Comparison of ENCODE assay signal across 9 mouse cellular contexts in the genomic region with DNA sequence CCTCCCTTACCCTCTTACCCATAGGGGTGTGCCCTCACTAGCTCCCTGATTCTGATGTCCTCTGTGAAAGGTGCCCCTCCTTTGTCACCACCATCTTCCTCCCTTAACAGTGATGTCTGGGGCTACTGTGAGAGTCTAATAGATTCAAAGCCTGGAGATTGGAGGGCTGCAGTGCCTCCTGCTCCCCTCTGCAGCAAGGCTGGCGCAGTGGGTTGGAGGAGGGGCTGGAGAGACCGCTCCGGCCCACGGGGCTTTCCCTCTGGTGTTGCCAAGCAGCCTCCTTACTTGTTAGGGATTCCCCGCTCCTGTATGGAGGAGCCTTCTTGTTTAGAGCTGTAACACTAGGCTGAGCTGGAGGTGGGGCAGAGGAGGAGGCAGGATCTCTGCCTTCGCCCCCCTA. TPM values are rescaled to one million over a fixed set of nuclear protein-coding genes. Genes with fewer than 3 reads are reported as not detected.
DNase-seq lines count a peak whose midpoint lies in the region; ATAC-seq lines count a peak whose summit lies in the region.
"Had no signal": no experiment of that assay in that cellular context is flagged by ENCODE, and none has a peak within 500 bp of the region (broad histone marks: within the 10 kb centered on the region; RNA-seq: fewer than 3 reads in every experiment).

No protein-coding gene starts in this region.

- peak; percentile 71 for DNase-seq in neural tube, embryonic 11.5 days (ENCODE audit: low spot score)
- DNase-seq in neural tube, embryonic 10.5 days (ENCODE audit: extremely low spot score, low spot score), result no peak
- peak; percentile 89 for DNase-seq in midbrain, embryonic 11.5 days (ENCODE audit: low spot score, missing footprints)
- DNase-seq in right cerebral cortex, postnatal 4 days, result peak; percentile 61
- DNase-seq in adrenal gland, postnatal 36 days, result no peak
- no peak for DNase-seq in urinary bladder, postnatal 25 days (ENCODE audit: low spot score)
- DNase-seq in kidney, adult 8-10 months, result no peak

- 26% methylated on average over 6 of the region's 6 CpGs for WGBS in neural tube, embryonic 11.5 days
- WGBS in forebrain, embryonic 13.5 days, result 17% methylated on average over 6 of the region's 6 CpGs
- WGBS in midbrain, embryonic 11.5 days, result 13% methylated on average over 6 of the region's 6 CpGs

- no peaks in the 10 kb centered on the region for H3K36me3 ChIP-seq in neural tube, embryonic 11.5 days (ENCODE audit: control insufficient read depth, insufficient read depth, low read length)
- H3K36me3 ChIP-seq in forebrain, embryonic 13.5 days (ENCODE audit: poor library complexity, severe bottlenecking), result peaks cover 26% of the 10 kb centered on the region
- no peaks in the 10 kb centered on the region for H3K36me3 ChIP-seq in midbrain, embryonic 11.5 days (ENCODE audit: control insufficient read depth, insufficient read depth, low read length)

- ATAC-seq in neural tube, embryonic 11.5 days (ENCODE audit: insufficient read depth, low FRiP score, low TSS enrichment), result peak; percentile 80
- ATAC-seq in forebrain, embryonic 13.5 days, result peak; percentile 74
- peak; percentile 85 for ATAC-seq in midbrain, embryonic 11.5 days (ENCODE audit: low FRiP score)

- no peak overlapping the region for H3K9ac ChIP-seq in neural tube, embryonic 11.5 days (ENCODE audit: low read length)
- peak overlapping the region; percentile 51 for H3K9ac ChIP-seq in forebrain, embryonic 13.5 days
- H3K9ac ChIP-seq in midbrain, embryonic 11.5 days (ENCODE audit: low read length), result peak overlapping the region; percentile 24; the same call in 1 of the 2 replicates

- no peak overlapping the region for H3K27ac ChIP-seq in neural tube, embryonic 11.5 days (ENCODE audit: low read depth, low read length)
- peak overlapping the region; percentile 78 for H3K27ac ChIP-seq in forebrain, embryonic 13.5 days
- H3K27ac ChIP-seq in midbrain, embryonic 11.5 days (ENCODE audit: low read depth, low read length), result no peak overlapping the region; the same call in 1 of the 2 replicates
- H3K27ac ChIP-seq: macrophage had no signal

- H3K27me3 ChIP-seq in neural tube, embryonic 11.5 days (ENCODE audit: control insufficient read depth, insufficient read depth, low read length), result no peaks in the 10 kb centered on the region
- H3K27me3 ChIP-seq in forebrain, embryonic 13.5 days, result no peaks in the 10 kb centered on the region
- no peaks in the 10 kb centered on the region for H3K27me3 ChIP-seq in midbrain, embryonic 11.5 days (ENCODE audit: control insufficient read depth, insufficient read depth, low read length)

- no peak overlapping the region for H3K4me3 ChIP-seq in neural tube, embryonic 11.5 days (ENCODE audit: low read depth, low read length)
- H3K4me3 ChIP-seq in forebrain, embryonic 13.5 days, result no peak overlapping the region
- H3K4me3 ChIP-seq in midbrain, embryonic 11.5 days (ENCODE audit: low read depth, low read length), result no peak overlapping the region

- H3K9me3 ChIP-seq in neural tube, embryonic 11.5 days (ENCODE audit: control insufficient read depth, low read length), result no peaks in the 10 kb centered on the region
- no peaks in the 10 kb centered on the region for H3K9me3 ChIP-seq in forebrain, embryonic 13.5 days (replicated peaks)
- no peaks in the 10 kb centered on the region for H3K9me3 ChIP-seq in midbrain, embryonic 11.5 days (ENCODE audit: control insufficient read depth, low read length)

- H3K4me2 ChIP-seq in neural tube, embryonic 11.5 days (ENCODE audit: low read depth), result no peak overlapping the region
- H3K4me2 ChIP-seq in forebrain, embryonic 13.5 days, result peak overlapping the region; percentile 23
- peak overlapping the region; percentile 19; the same call in 1 of the 2 replicates for H3K4me2 ChIP-seq in midbrain, embryonic 11.5 days

- peaks cover 7% of the 10 kb centered on the region; the same call in 1 of the 2 replicates for H3K4me1 ChIP-seq in neural tube, embryonic 11.5 days (ENCODE audit: control insufficient read depth, insufficient read depth, low read length)
- peaks cover 60% of the 10 kb centered on the region for H3K4me1 ChIP-seq in forebrain, embryonic 13.5 days
- peaks cover 24% of the 10 kb centered on the region for H3K4me1 ChIP-seq in midbrain, embryonic 11.5 days (ENCODE audit: control insufficient read depth, insufficient read depth, low read length)

RNA-seq across cellular contexts. Expression of gene Igsf9b, which starts 9.6 kb away (rescaled TPM):
- 6.1 and 7.4 TPM in 2 replicates for polyA plus RNA-seq in neural tube, embryonic 11.5 days (2014; fragmentation: Nextera tagmentation; extraction: Ambion mirVana)
- 9.4 and 11.8 TPM in 2 replicates for polyA plus RNA-seq in forebrain, embryonic 13.5 days (2015; fragmentation: Nextera tagmentation; extraction: Ambion mirVana)
- polyA plus RNA-seq in midbrain, embryonic 11.5 days (2014; fragmentation: Nextera tagmentation; extraction: Ambion mirVana), result 4.2 and 5.2 TPM in 2 replicates
- 1 to 10 TPM; 4.0 to 6.0 TPM for total RNA-seq in adrenal gland, postnatal 36 days (2021)
- polyA plus RNA-seq: macrophage had no signal

Comparison
In these comparisons a context has a peak if more than half of its experiments do, and no peak if none do; other contexts are left out.
1. DNase-seq: peak in neural tube, embryonic 11.5 days (single experiment), midbrain, embryonic 11.5 days (single experiment) and right cerebral cortex, postnatal 4 days (single experiment); none in neural tube, embryonic 10.5 days (single experiment), adrenal gland, postnatal 36 days (0 of 2), urinary bladder, postnatal 25 days (single experiment) and kidney, adult 8-10 months (0 of 2).
2. Peak in every context shown above with its lines, with median percentiles within 50 percentile points of each other: ATAC-seq.